Mouse (Mus musculus): Measurements from ENCODE around the gene Gm49342. TPM values are rescaled to one million over a fixed set of nuclear protein-coding genes. Genes with fewer than 3 reads are reported as not detected.
A peak's percentile ranks its signal among the peaks of the same experiment; 100 is the strongest.

The Gm49342 gene
- polyA plus RNA-seq, 1 experiment from 2014 or later, result not detected

DNA sequence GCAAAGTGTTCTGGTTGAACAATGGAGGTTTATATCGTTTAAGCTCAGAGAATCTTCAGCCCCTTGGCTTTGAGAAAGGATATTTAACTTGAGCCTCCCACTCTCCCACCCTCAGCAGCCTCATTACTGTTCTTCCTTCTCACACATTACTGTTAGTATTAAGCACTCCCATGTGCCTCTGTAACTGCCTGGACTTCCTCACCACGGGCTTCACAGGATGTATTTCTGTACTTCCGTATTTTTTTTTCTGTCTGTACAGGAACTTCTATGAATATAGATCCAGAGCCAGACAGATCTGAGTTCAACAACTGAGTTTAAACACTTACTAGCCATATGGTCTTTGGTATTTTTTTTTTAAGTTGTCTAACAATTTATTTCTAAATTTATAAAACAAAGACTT lies 52.8 kb downstream of the Gm49342 start:
- Histone ChIP-seq H3K36me3 (replicated peaks; ENCODE audit: insufficient read depth, low read length) (no peaks in the 10 kb centered on the region), H3K27me3 (ENCODE audit: insufficient read depth, low read length) (no peaks in the 10 kb centered on the region), H3K9me3 (ENCODE audit: low read length) (no peaks in the 10 kb centered on the region), H3K27ac (ENCODE audit: low read depth) (peak overlapping the region; percentile 50), H3K4me3 (ENCODE audit: low read depth, low read length) (no peak overlapping the region), H3K9ac (replicated peaks) (no peak overlapping the region), H3K4me2 (ENCODE audit: low read depth, low read length) (no peak overlapping the region), H3K4me1 (ENCODE audit: insufficient read depth) (peaks cover 14% of the 10 kb centered on the region)
- DNase-seq (no peak), ATAC-seq (no peak)
- TF ChIP-seq EP300 (IDR thresholded peaks at IDR 0.05; ENCODE audit: low read depth), result no peak
- TF ChIP-seq CTCF (IDR thresholded peaks at IDR 0.05; ENCODE audit: low read depth), result no peak
- WGBS (ENCODE audit: insufficient replicate concordance), result 30% methylated on average over 3 of the region's 3 CpGs

GRCm38 (mm10) chr14:50997999-50998666 lies 53.8 kb downstream of the Gm49342 start:
- Histone ChIP-seq H3K36me3 (replicated peaks; ENCODE audit: insufficient read depth, low read length) (no peaks in the 10 kb centered on the region), H3K9me3 (ENCODE audit: low read length) (no peaks in the 10 kb centered on the region), H3K4me1 (ENCODE audit: insufficient read depth) (peaks cover 14% of the 10 kb centered on the region), H3K27me3 (ENCODE audit: insufficient read depth, low read length) (no peaks in the 10 kb centered on the region), H3K27ac (ENCODE audit: low read depth) (peak overlapping the region; percentile 50; the same call in 1 of the 2 replicates), H3K9ac (replicated peaks) (no peak overlapping the region), H3K4me3 (ENCODE audit: low read depth, low read length) (no peak overlapping the region), H3K4me2 (ENCODE audit: low read depth, low read length) (no peak overlapping the region)
- peak; percentile 50; the same call in 1 of the 2 replicates for ATAC-seq
- TF ChIP-seq CTCF (IDR thresholded peaks at IDR 0.05; ENCODE audit: low read depth), result no peak
- 0 out of 2 replicates have a peak, but pooled peaks have one; percentile 17 for TF ChIP-seq EP300 (IDR thresholded peaks at IDR 0.05; ENCODE audit: low read depth)
- DNase-seq, result no peak
- WGBS (ENCODE audit: insufficient replicate concordance), result 41% methylated on average over 2 of the region's 2 CpGs

DNA sequence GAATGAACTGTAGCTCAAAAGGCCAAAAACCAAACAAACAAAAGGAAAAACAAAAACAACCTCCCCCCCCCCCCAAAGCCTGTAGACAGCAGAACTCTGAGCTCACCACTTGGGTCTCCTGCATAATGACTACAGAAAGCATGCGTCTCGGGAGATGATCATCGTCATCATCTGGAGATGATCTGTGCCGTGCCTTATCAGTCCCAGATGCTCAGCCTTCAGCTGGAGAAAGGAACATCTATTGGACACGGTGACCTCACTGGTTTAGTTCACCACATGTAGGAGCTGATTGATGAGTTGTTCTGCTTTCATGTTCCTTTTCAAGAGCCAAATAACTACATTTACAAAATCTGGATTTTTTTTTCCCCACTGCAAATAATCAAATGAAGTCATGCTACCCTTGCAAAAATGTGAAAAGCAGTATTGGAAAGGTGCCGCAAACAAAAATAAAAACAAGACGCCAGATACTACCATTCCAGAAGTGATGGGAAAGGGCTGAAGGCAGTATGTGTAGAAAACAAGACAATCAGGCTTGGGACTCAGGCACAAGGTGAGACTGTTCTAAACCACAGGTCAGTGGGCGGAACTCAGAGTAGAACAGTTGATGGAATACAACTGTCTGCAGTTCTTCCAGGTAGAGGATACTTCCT lies 63.0 kb downstream of the Gm49342 start, which contains the start of gene Rnase10:
Gene Rnase10, plus strand, starts transcription at position 600 of the 650 bp plus-strand sequence.
- no peak within 1 kb of the TSS for H3K9ac ChIP-seq (replicated peaks)

DNA sequence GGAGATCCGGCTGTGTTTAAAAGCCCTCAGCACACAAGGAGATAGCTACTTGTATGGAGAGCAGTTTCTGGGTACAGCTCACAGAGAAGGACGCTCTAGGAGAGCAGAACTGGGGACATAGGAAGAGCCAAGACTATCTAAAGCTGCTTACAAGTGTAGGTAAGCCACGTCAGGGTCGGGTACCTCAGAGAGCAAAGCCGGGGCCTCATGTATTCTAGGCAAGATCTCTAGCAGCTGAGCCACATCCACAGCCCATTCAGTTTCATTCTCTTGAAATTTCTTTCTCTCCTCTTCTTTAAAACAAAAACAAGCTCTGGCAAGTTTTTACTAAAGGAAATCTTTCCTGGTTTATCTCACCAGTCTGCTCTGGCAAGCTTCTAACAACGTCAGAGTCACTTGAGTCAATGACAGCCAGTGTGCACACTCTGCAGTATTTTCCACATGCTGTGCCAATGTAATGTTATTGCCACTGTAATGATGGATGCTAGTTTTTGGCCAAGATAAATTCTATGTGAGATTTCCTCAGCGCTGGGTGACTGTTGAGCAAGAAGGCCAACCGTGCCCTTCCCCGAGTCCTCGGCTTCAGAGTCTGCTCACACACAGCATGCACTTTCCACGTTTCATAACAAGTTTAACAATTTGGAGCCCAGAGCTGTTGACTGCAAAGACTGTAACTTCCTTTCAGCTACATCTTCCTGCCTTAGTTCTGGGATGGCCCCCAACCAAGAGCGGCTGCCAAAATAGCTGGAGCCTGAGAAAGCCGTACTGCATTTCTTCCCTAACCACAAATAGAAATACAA lies 63.8 kb downstream of the Gm49342 start:
- Histone ChIP-seq H3K27me3 (ENCODE audit: insufficient read depth, low read length) (no peaks in the 10 kb centered on the region), H3K36me3 (replicated peaks; ENCODE audit: insufficient read depth, low read length) (no peaks in the 10 kb centered on the region), H3K4me2 (ENCODE audit: low read depth, low read length) (no peak overlapping the region), H3K9me3 (ENCODE audit: low read length) (no peaks in the 10 kb centered on the region), H3K4me1 (ENCODE audit: insufficient read depth) (peaks cover 9% of the 10 kb centered on the region; the same call in 1 of the 2 replicates), H3K9ac (replicated peaks) (no peak overlapping the region), H3K4me3 (ENCODE audit: low read depth, low read length) (no peak overlapping the region), H3K27ac (ENCODE audit: low read depth) (peak overlapping the region; percentile 58)
- peak; percentile 23 for DNase-seq
- ATAC-seq, result peak; percentile 61
- 49% methylated on average over 13 of the region's 13 CpGs for WGBS (ENCODE audit: insufficient replicate concordance)
- no peak for TF ChIP-seq CTCF (IDR thresholded peaks at IDR 0.05; ENCODE audit: low read depth)
- peak; percentile 34; the same call in 1 of the 2 replicates for TF ChIP-seq EP300 (IDR thresholded peaks at IDR 0.05; ENCODE audit: low read depth)

More for the DNA sequence above, 63.0 kb downstream of the Gm49342 start, which contains the start of gene Rnase10:
- no peak for ATAC-seq
- 74% methylated on average over 8 of the region's 8 CpGs for WGBS (ENCODE audit: insufficient replicate concordance)
- TF ChIP-seq CTCF (IDR thresholded peaks at IDR 0.05; ENCODE audit: low read depth) (no peak), EP300 (IDR thresholded peaks at IDR 0.05; ENCODE audit: low read depth) (no peak)
- Histone ChIP-seq H3K27ac (ENCODE audit: low read depth) (peak within 1 kb of the TSS; percentile 58), H3K9me3 (ENCODE audit: low read length) (no peaks in the 10 kb centered on the region), H3K4me1 (ENCODE audit: insufficient read depth) (peaks cover 9% of the 10 kb centered on the region; the same call in 1 of the 2 replicates), H3K4me2 (ENCODE audit: low read depth, low read length) (no peak within 1 kb of the TSS), H3K4me3 (ENCODE audit: low read depth, low read length) (no peak within 1 kb of the TSS), H3K36me3 (replicated peaks; ENCODE audit: insufficient read depth, low read length) (no peaks in the 10 kb centered on the region), H3K27me3 (ENCODE audit: insufficient read depth, low read length) (no peaks in the 10 kb centered on the region)
- no peak for DNase-seq

GRCm38 (mm10) chr14:51008781-51009180 lies 64.5 kb downstream of the Gm49342 start:
- Histone ChIP-seq H3K9ac (replicated peaks) (no peak overlapping the region), H3K4me2 (ENCODE audit: low read depth, low read length) (no peak overlapping the region), H3K27me3 (ENCODE audit: insufficient read depth, low read length) (no peaks in the 10 kb centered on the region), H3K36me3 (replicated peaks; ENCODE audit: insufficient read depth, low read length) (no peaks in the 10 kb centered on the region), H3K27ac (ENCODE audit: low read depth) (peak overlapping the region; percentile 58), H3K9me3 (ENCODE audit: low read length) (no peaks in the 10 kb centered on the region), H3K4me1 (ENCODE audit: insufficient read depth) (peaks cover 9% of the 10 kb centered on the region; the same call in 1 of the 2 replicates), H3K4me3 (ENCODE audit: low read depth, low read length) (no peak overlapping the region)
- no peak for DNase-seq
- 75% methylated on average over 4 of the region's 4 CpGs for WGBS (ENCODE audit: insufficient replicate concordance)
- TF ChIP-seq CTCF (IDR thresholded peaks at IDR 0.05; ENCODE audit: low read depth) (no peak), EP300 (IDR thresholded peaks at IDR 0.05; ENCODE audit: low read depth) (no peak)
- ATAC-seq, result no peak

Data from liver, postnatal 0 days (tissue).